In the genomic region with DNA sequence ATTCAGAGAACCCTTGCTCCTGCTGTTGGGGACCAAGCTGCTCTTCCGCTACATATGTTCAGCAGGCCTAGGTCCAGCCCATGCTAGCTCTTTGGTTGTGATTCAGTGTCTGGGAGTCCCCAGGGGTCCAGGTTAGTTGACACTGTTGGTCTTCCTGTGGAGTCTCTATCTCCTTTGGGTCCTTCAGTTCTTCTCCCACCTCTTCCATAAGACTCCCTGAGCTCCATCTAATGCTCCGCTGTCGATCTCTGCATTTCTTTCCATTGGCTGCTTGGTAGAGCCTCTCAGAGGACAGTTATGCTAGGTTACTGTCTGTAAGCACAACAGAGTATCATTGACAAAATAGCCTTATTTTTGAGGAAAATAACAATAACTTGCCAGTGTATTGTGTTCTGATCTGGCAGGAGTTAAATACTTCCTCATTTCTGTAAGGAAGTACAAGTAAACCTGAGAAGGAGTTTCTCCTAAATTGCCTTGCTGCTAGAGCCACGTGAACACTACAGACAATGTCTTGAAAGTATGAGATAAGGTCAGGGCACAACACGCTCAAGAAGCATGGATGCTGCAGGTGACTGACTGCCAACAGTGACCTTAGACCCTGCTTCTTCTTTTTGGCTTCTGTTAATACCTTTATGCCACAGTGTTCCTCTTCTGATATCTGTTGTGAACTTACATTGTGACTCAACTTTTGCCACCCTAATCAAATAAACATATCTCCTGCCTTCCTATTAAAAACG, we compare ENCODE assay signal across 17 mouse cellular contexts.
"Had no signal": no experiment of that assay in that cellular context is flagged by ENCODE, and none has a peak within 500 bp of the region (broad histone marks: within the 10 kb centered on the region; RNA-seq: fewer than 3 reads in every experiment).

No protein-coding gene starts in this region.

- ATAC-seq: liver, embryonic 12.5 days; midbrain, embryonic 15.5 days had no signal

- H3K27ac ChIP-seq: kidney, embryonic 15.5 days; limb, embryonic 15.5 days; liver, embryonic 12.5 days; macrophage; midbrain, embryonic 15.5 days; neural tube, embryonic 13.5 days; stomach, embryonic 15.5 days had no signal

- H3K9ac ChIP-seq: kidney, embryonic 15.5 days; limb, embryonic 15.5 days; liver, embryonic 12.5 days; lung, embryonic 14.5 days; midbrain, embryonic 15.5 days; neural tube, embryonic 13.5 days; stomach, embryonic 15.5 days had no signal

- H3K4me1 ChIP-seq: kidney, embryonic 15.5 days; limb, embryonic 15.5 days; midbrain, embryonic 15.5 days; neural tube, embryonic 13.5 days; stomach, embryonic 15.5 days had no signal

- H3K4me2 ChIP-seq: kidney, embryonic 15.5 days; limb, embryonic 15.5 days; liver, embryonic 12.5 days; lung, embryonic 14.5 days; midbrain, embryonic 15.5 days; neural tube, embryonic 13.5 days; stomach, embryonic 15.5 days had no signal

- H3K36me3 ChIP-seq: stomach, embryonic 15.5 days had no signal

- H3K9me3 ChIP-seq: kidney, embryonic 15.5 days; limb, embryonic 15.5 days; liver, embryonic 12.5 days; midbrain, embryonic 15.5 days; neural tube, embryonic 13.5 days; stomach, embryonic 15.5 days had no signal

- H3K27me3 ChIP-seq: kidney, embryonic 15.5 days; limb, embryonic 15.5 days; liver, embryonic 12.5 days; midbrain, embryonic 15.5 days; neural tube, embryonic 13.5 days; stomach, embryonic 15.5 days had no signal

- DNase-seq: kidney, adult 2 months; kidney, postnatal 14 days; layer of hippocampus, postnatal 36 days; lung, embryonic 14.5 days; lung, postnatal 10 days; retina, postnatal 1 day; right cerebral cortex, postnatal 4 days; spleen, adult 18-20 months; thymus, adult 2 months; thymus, postnatal 25 days had no signal

- H3K4me3 ChIP-seq: kidney, embryonic 15.5 days; limb, embryonic 15.5 days; liver, embryonic 12.5 days; midbrain, embryonic 15.5 days; neural tube, embryonic 13.5 days; stomach, embryonic 15.5 days had no signal
